In the genomic region with DNA sequence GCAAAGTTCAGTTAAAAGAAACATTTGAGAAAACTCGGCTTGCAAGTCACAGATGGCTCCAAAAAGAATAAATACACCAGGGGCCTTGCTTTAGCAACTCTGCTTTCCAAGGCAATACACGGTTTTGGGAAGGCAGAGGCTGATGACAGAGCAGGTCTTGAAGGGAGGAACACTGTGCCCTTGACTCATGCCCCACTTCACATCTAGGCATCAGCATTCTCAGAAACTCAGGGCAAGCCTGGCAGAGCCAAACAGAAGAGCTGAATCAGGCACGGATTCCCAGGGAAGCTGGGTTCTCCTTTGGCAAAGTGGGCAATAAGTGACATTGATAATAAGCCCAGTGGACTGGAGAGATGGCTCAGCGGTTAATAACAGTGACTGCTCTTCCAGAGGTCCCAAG, we compare ENCODE assay signal across 26 mouse cellular contexts. TPM values are rescaled to one million over a fixed set of nuclear protein-coding genes. Genes with fewer than 3 reads are reported as not detected.
A peak's percentile ranks its signal among the peaks of the same experiment; 100 is the strongest.
DNase-seq lines count a peak whose midpoint lies in the region; ATAC-seq and TF ChIP-seq lines count a peak whose summit lies in the region.
"Had no signal": no experiment of that assay in that cellular context is flagged by ENCODE, and none has a peak within 500 bp of the region (broad histone marks: within the 10 kb centered on the region; RNA-seq: fewer than 3 reads in every experiment).

No protein-coding gene starts in this region.

- H3K36me3 ChIP-seq in kidney, postnatal 0 days (ENCODE audit: insufficient read depth, low read length): no peaks in the 10 kb centered on the region
- H3K36me3 ChIP-seq: embryonic facial prominence, embryonic 10.5 days; forebrain, embryonic 12.5 days; hindbrain, embryonic 12.5 days; intestine, embryonic 15.5 days; limb, embryonic 12.5 days; liver, embryonic 15.5 days; midbrain, embryonic 13.5 days; neural tube, embryonic 13.5 days had no signal

- no peak overlapping the region for H3K4me2 ChIP-seq in kidney, postnatal 0 days (ENCODE audit: low read length)
- H3K4me2 ChIP-seq: embryonic facial prominence, embryonic 15.5 days; forebrain, embryonic 12.5 days; hindbrain, embryonic 12.5 days; intestine, embryonic 15.5 days; limb, embryonic 12.5 days; liver, embryonic 15.5 days; midbrain, embryonic 13.5 days; neural tube, embryonic 13.5 days had no signal

- no peak for ATAC-seq in kidney, postnatal 0 days (replicated peaks; ENCODE audit: low FRiP score, low read depth)
- ATAC-seq: forebrain, postnatal 0 days; hindbrain, postnatal 0 days; intestine, embryonic 15.5 days; midbrain, embryonic 13.5 days had no signal

- 46% methylated on average over 4 of the region's 4 CpGs for WGBS in kidney, postnatal 0 days

- H3K27ac ChIP-seq in kidney, postnatal 0 days: 0 out of 2 replicates have a peak overlapping the region, but pooled peaks have one; percentile 21
- peak overlapping the region; percentile 62 for H3K27ac ChIP-seq in brown adipose tissue, adult 24 weeks (replicated peaks; ENCODE audit: low read depth, low read length)
- H3K27ac ChIP-seq: embryonic facial prominence, embryonic 10.5 days; embryonic facial prominence, embryonic 15.5 days; forebrain, embryonic 12.5 days; hindbrain, embryonic 12.5 days; hindbrain, postnatal 0 days; intestine, embryonic 15.5 days; limb, embryonic 12.5 days; liver, embryonic 15.5 days; midbrain, embryonic 13.5 days; neural tube, embryonic 13.5 days had no signal

- H3K9ac ChIP-seq in kidney, postnatal 0 days (ENCODE audit: low read depth, low read length): no peak overlapping the region
- H3K9ac ChIP-seq: embryonic facial prominence, embryonic 15.5 days; forebrain, embryonic 12.5 days; forebrain, postnatal 0 days; hindbrain, embryonic 12.5 days; intestine, embryonic 15.5 days; limb, embryonic 12.5 days; liver, embryonic 15.5 days; midbrain, embryonic 13.5 days; neural tube, embryonic 13.5 days had no signal

- peaks cover 5% of the 10 kb centered on the region; the same call in 1 of the 2 replicates for H3K27me3 ChIP-seq in kidney, postnatal 0 days (ENCODE audit: insufficient read depth, low read length)
- H3K27me3 ChIP-seq: limb, embryonic 12.5 days had no signal

- peak; percentile 32 for DNase-seq in cerebellum, adult 9-11 months
- DNase-seq in cerebellum, adult 11 months: no peak
- peak; percentile 65 for DNase-seq in kidney, postnatal 0 days (ENCODE audit: low spot score)
- no peak for DNase-seq in kidney, postnatal 25 days
- peak; percentile 54 for DNase-seq in adrenal gland, postnatal 10 days
- no peak for DNase-seq in left cerebral cortex, postnatal 4 days
- DNase-seq: B cell, adult 2 months; forebrain, postnatal 0 days; gastrocnemius, postnatal 10 days; layer of hippocampus, adult 9-11 months; lung, postnatal 4 days; right cerebral cortex, postnatal 4 days; thymus, adult 2 months; thymus, postnatal 36 days had no signal

- no peak overlapping the region for H3K4me3 ChIP-seq in kidney, postnatal 0 days (replicated peaks; ENCODE audit: low read depth, low read length)
- no peak overlapping the region for H3K4me3 ChIP-seq in brown adipose tissue, adult 24 weeks (ENCODE audit: insufficient read depth, low read depth, low read length)
- H3K4me3 ChIP-seq: embryonic facial prominence, embryonic 10.5 days; embryonic facial prominence, embryonic 15.5 days; forebrain, embryonic 12.5 days; hindbrain, embryonic 12.5 days; intestine, embryonic 15.5 days; limb, embryonic 12.5 days; liver, embryonic 15.5 days; midbrain, embryonic 13.5 days; neural tube, embryonic 13.5 days had no signal

- 0 out of 2 replicates have a peak, but pooled peaks cover 3% of the 10 kb centered on the region for H3K4me1 ChIP-seq in kidney, postnatal 0 days (replicated peaks; ENCODE audit: insufficient read depth, low read length)
- H3K4me1 ChIP-seq in brown adipose tissue, adult 24 weeks (ENCODE audit: control insufficient read depth, insufficient read depth, insufficient read length, low read length): peaks cover 8% of the 10 kb centered on the region; the same call in 1 of the 2 replicates
- H3K4me1 ChIP-seq: liver, embryonic 15.5 days had no signal

- no peaks in the 10 kb centered on the region for H3K9me3 ChIP-seq in kidney, postnatal 0 days (replicated peaks; ENCODE audit: low read length)
- H3K9me3 ChIP-seq: embryonic facial prominence, embryonic 10.5 days; embryonic facial prominence, embryonic 15.5 days; forebrain, embryonic 12.5 days; hindbrain, embryonic 12.5 days; intestine, embryonic 15.5 days; liver, embryonic 15.5 days; midbrain, embryonic 13.5 days had no signal

- intact Hi-C loops in left cerebral cortex, postnatal 4 days (cut with DNase I): no loop called here

- TF ChIP-seq CTCF in kidney, postnatal 0 days (IDR thresholded peaks at IDR 0.05; ENCODE audit: low read depth): no peak

RNA-seq across cellular contexts. Expression of a gene that starts 5.8 kb away (rescaled TPM):
- 2.4 and 2.5 TPM in 2 replicates for polyA plus RNA-seq in kidney, postnatal 0 days (2015; fragmentation: Nextera tagmentation; extraction: Ambion mirVana)
- 10 to 100 TPM; 15.6 to 28.3 TPM for total RNA-seq in adrenal gland, postnatal 10 days (2021)
- polyA plus RNA-seq in brown adipose tissue, adult 24 weeks (2012; ENCODE audit: insufficient read depth, insufficient read length, missing spikeins): 4.0 and 6.5 TPM in 2 replicates
- 1 to 10 TPM; 2.4 to 2.6 TPM for total RNA-seq in left cerebral cortex, postnatal 4 days (2021)
- total RNA-seq: megakaryocyte-erythroid progenitor cell, adult 5-6 weeks had no signal

Comparison
In these comparisons a context has a peak if more than half of its experiments do, and no peak if none do; other contexts are left out.
1. DNase-seq: peak in cerebellum, adult 9-11 months (single experiment), kidney, postnatal 0 days (single experiment) and adrenal gland, postnatal 10 days (single experiment); none in cerebellum, adult 11 months (single experiment), kidney, postnatal 25 days (0 of 2) and left cerebral cortex, postnatal 4 days (single experiment).
2. RNA of a gene that starts 5.8 kb away (total RNA-seq): 15.6 to 28.3 TPM in adrenal gland, postnatal 10 days; 2.4 to 2.6 TPM in left cerebral cortex, postnatal 4 days; every median in the first group is over 4 times any median in the second.